Mouse (Mus musculus): ENCODE data around the gene Togaram1. TPM values are rescaled to one million over a fixed set of nuclear protein-coding genes. Genes with fewer than 3 reads are reported as not detected.

Togaram1 gene
- 25.8 and 28.8 TPM in 2 replicates for polyA plus RNA-seq (2014; fragmentation: Nextera tagmentation; extraction: Ambion mirVana)

- H3K27ac ChIP-seq (replicated peaks; ENCODE audit: low read depth, low read length): peak within 1 kb of the TSS; percentile 43
- H3K9me3 ChIP-seq (replicated peaks; ENCODE audit: control insufficient read depth, low read length): no peaks in the 10 kb centered on the region
- DNase-seq (ENCODE audit: low spot score) (peak; percentile 100), ATAC-seq (replicated peaks; ENCODE audit: insufficient number of reproducible peaks, low FRiP score, low TSS enrichment, low read depth) (peak; percentile 100)
- H3K9ac ChIP-seq (replicated peaks; ENCODE audit: low read length): peak within 1 kb of the TSS; percentile 87
- H3K4me1 ChIP-seq (ENCODE audit: control insufficient read depth, insufficient read depth, low read length): no peaks in the 10 kb centered on the region
- H3K4me2 ChIP-seq (ENCODE audit: low read depth, low read length): peak within 1 kb of the TSS; percentile 88
- no peaks in the 10 kb centered on the region for H3K27me3 ChIP-seq (ENCODE audit: control insufficient read depth, insufficient read depth, low read length)
- under 1% methylated on average over 45 of the region's 45 CpGs for WGBS
- no peaks in the 10 kb centered on the region for H3K36me3 ChIP-seq (replicated peaks; ENCODE audit: control insufficient read depth, insufficient read depth, low read depth, low read length)
- peak within 1 kb of the TSS; percentile 84 for H3K4me3 ChIP-seq (ENCODE audit: low read depth, low read length)
Measured at GRCm38 (mm10) chr12:64965124-64966026, at the start of gene Togaram1, which contains the start of gene Klhl28. Gene Togaram1 (plus strand): TSS chr12:64965804. Gene Klhl28 (minus strand): TSS chr12:64965534.

GRCm38 (mm10) chr12:64916735-64917134, 48.9 kb upstream of the Togaram1 start:
- Histone ChIP-seq H3K9ac (replicated peaks; ENCODE audit: low read length) (no peak overlapping the region), H3K4me2 (ENCODE audit: low read depth, low read length) (no peak overlapping the region), H3K9me3 (replicated peaks; ENCODE audit: control insufficient read depth, low read length) (no peaks in the 10 kb centered on the region), H3K4me3 (ENCODE audit: low read depth, low read length) (no peak overlapping the region), H3K36me3 (replicated peaks; ENCODE audit: control insufficient read depth, insufficient read depth, low read depth, low read length) (no peaks in the 10 kb centered on the region), H3K27ac (replicated peaks; ENCODE audit: low read depth, low read length) (no peak overlapping the region), H3K27me3 (ENCODE audit: control insufficient read depth, insufficient read depth, low read length) (no peaks in the 10 kb centered on the region), H3K4me1 (ENCODE audit: control insufficient read depth, insufficient read depth, low read length) (no peaks in the 10 kb centered on the region)
- ATAC-seq (replicated peaks; ENCODE audit: insufficient number of reproducible peaks, low FRiP score, low TSS enrichment, low read depth) (no peak), DNase-seq (ENCODE audit: low spot score) (no peak)

GRCm38 (mm10) chr12:64917578-64918471, 47.8 kb upstream of the Togaram1 start, which contains the start of gene Gm527:
Gene Gm527 (plus strand): TSS chr12:64917906.
- Histone ChIP-seq H3K27me3 (ENCODE audit: control insufficient read depth, insufficient read depth, low read length) (no peaks in the 10 kb centered on the region), H3K4me3 (ENCODE audit: low read depth, low read length) (peak within 1 kb of the TSS; percentile 74), H3K36me3 (replicated peaks; ENCODE audit: control insufficient read depth, insufficient read depth, low read depth, low read length) (no peaks in the 10 kb centered on the region), H3K9ac (replicated peaks; ENCODE audit: low read length) (peak within 1 kb of the TSS; percentile 68), H3K4me1 (ENCODE audit: control insufficient read depth, insufficient read depth, low read length) (no peaks in the 10 kb centered on the region), H3K4me2 (ENCODE audit: low read depth, low read length) (peak within 1 kb of the TSS; percentile 78), H3K27ac (replicated peaks; ENCODE audit: low read depth, low read length) (peak within 1 kb of the TSS; percentile 35; the same call in 1 of the 2 replicates), H3K9me3 (replicated peaks; ENCODE audit: control insufficient read depth, low read length) (no peaks in the 10 kb centered on the region)
- WGBS: under 1% methylated on average over 75 of the region's 93 CpGs
- DNase-seq (ENCODE audit: low spot score) (peak; percentile 96), ATAC-seq (replicated peaks; ENCODE audit: insufficient number of reproducible peaks, low FRiP score, low TSS enrichment, low read depth) (peak; percentile 100)

GRCm38 (mm10) chr12:64937493-64937892, 28.1 kb upstream of the Togaram1 start:
- ATAC-seq (replicated peaks; ENCODE audit: insufficient number of reproducible peaks, low FRiP score, low TSS enrichment, low read depth) (no peak), DNase-seq (ENCODE audit: low spot score) (no peak)
- Histone ChIP-seq H3K27me3 (ENCODE audit: control insufficient read depth, insufficient read depth, low read length) (no peaks in the 10 kb centered on the region), H3K27ac (replicated peaks; ENCODE audit: low read depth, low read length) (no peak overlapping the region), H3K4me2 (ENCODE audit: low read depth, low read length) (no peak overlapping the region), H3K9ac (replicated peaks; ENCODE audit: low read length) (no peak overlapping the region), H3K9me3 (replicated peaks; ENCODE audit: control insufficient read depth, low read length) (no peaks in the 10 kb centered on the region), H3K4me3 (ENCODE audit: low read depth, low read length) (no peak overlapping the region), H3K36me3 (replicated peaks; ENCODE audit: control insufficient read depth, insufficient read depth, low read depth, low read length) (no peaks in the 10 kb centered on the region), H3K4me1 (ENCODE audit: control insufficient read depth, insufficient read depth, low read length) (no peaks in the 10 kb centered on the region)
- WGBS: 89% methylated on average over 2 of the region's 2 CpGs

GRCm38 (mm10) chr12:64964560-64964959, 1.0 kb upstream of the Togaram1 start:
- no peaks in the 10 kb centered on the region for H3K4me1 ChIP-seq (ENCODE audit: control insufficient read depth, insufficient read depth, low read length)
- ATAC-seq (replicated peaks; ENCODE audit: insufficient number of reproducible peaks, low FRiP score, low TSS enrichment, low read depth) (no peak), DNase-seq (ENCODE audit: low spot score) (no peak)
- H3K4me2 ChIP-seq (ENCODE audit: low read depth, low read length): peak overlapping the region; percentile 44
- no peak overlapping the region for H3K27ac ChIP-seq (replicated peaks; ENCODE audit: low read depth, low read length)
- peak overlapping the region; percentile 49 for H3K9ac ChIP-seq (replicated peaks; ENCODE audit: low read length)
- no peaks in the 10 kb centered on the region for H3K9me3 ChIP-seq (replicated peaks; ENCODE audit: control insufficient read depth, low read length)
- 20% methylated on average over 4 of the region's 4 CpGs for WGBS
- H3K27me3 ChIP-seq (ENCODE audit: control insufficient read depth, insufficient read depth, low read length): no peaks in the 10 kb centered on the region
- H3K36me3 ChIP-seq (replicated peaks; ENCODE audit: control insufficient read depth, insufficient read depth, low read depth, low read length): no peaks in the 10 kb centered on the region
- H3K4me3 ChIP-seq (ENCODE audit: low read depth, low read length): peak overlapping the region; percentile 84

GRCm38 (mm10) chr12:64966101-64966631, 562 bp downstream of the Togaram1 start:
- peak; percentile 19; the same call in 1 of the 2 replicates for ATAC-seq (replicated peaks; ENCODE audit: insufficient number of reproducible peaks, low FRiP score, low TSS enrichment, low read depth)
- no peaks in the 10 kb centered on the region for H3K4me1 ChIP-seq (ENCODE audit: control insufficient read depth, insufficient read depth, low read length)
- WGBS: 0% methylated on average over 44 of the region's 44 CpGs

GRCm38 (mm10) chr12:64966652-64967435, 1.2 kb downstream of the Togaram1 start:
- H3K36me3 ChIP-seq (replicated peaks; ENCODE audit: control insufficient read depth, insufficient read depth, low read depth, low read length): no peaks in the 10 kb centered on the region
- H3K9ac ChIP-seq (replicated peaks; ENCODE audit: low read length): peak overlapping the region; percentile 87
- H3K4me3 ChIP-seq (ENCODE audit: low read depth, low read length): peak overlapping the region; percentile 84
- WGBS: 6% methylated on average over 19 of the region's 19 CpGs
- H3K27ac ChIP-seq (replicated peaks; ENCODE audit: low read depth, low read length): no peak overlapping the region
- H3K27me3 ChIP-seq (ENCODE audit: control insufficient read depth, insufficient read depth, low read length): no peaks in the 10 kb centered on the region
- DNase-seq (ENCODE audit: low spot score) (no peak), ATAC-seq (replicated peaks; ENCODE audit: insufficient number of reproducible peaks, low FRiP score, low TSS enrichment, low read depth) (no peak)
- H3K4me2 ChIP-seq (ENCODE audit: low read depth, low read length): peak overlapping the region; percentile 88
- no peaks in the 10 kb centered on the region for H3K4me1 ChIP-seq (ENCODE audit: control insufficient read depth, insufficient read depth, low read length)
- no peaks in the 10 kb centered on the region for H3K9me3 ChIP-seq (replicated peaks; ENCODE audit: control insufficient read depth, low read length)

More at GRCm38 (mm10) chr12:64966101-64966631, 562 bp downstream of the Togaram1 start:
- H3K27me3 ChIP-seq (ENCODE audit: control insufficient read depth, insufficient read depth, low read length): no peaks in the 10 kb centered on the region
- H3K9me3 ChIP-seq (replicated peaks; ENCODE audit: control insufficient read depth, low read length): no peaks in the 10 kb centered on the region
- peak overlapping the region; percentile 87 for H3K9ac ChIP-seq (replicated peaks; ENCODE audit: low read length)
- no peaks in the 10 kb centered on the region for H3K36me3 ChIP-seq (replicated peaks; ENCODE audit: control insufficient read depth, insufficient read depth, low read depth, low read length)
- DNase-seq (ENCODE audit: low spot score): peak; percentile 42
- peak overlapping the region; percentile 88 for H3K4me2 ChIP-seq (ENCODE audit: low read depth, low read length)
- peak overlapping the region; percentile 43 for H3K27ac ChIP-seq (replicated peaks; ENCODE audit: low read depth, low read length)
- H3K4me3 ChIP-seq (ENCODE audit: low read depth, low read length): peak overlapping the region; percentile 84

Measured in embryonic facial prominence, embryonic 11.5 days (tissue).